Mouse (Mus musculus) effector memory CD4-positive, alpha-beta T cell, adult 7 months (primary cell): ENCODE measurements around the gene Cars. TPM values are rescaled to one million over a fixed set of nuclear protein-coding genes. Genes with fewer than 3 reads are reported as not detected.

Source experiments
- polyA plus RNA-seq: library from polyadenylated mRNA; unstranded; fragments of 100-300 nt; shearing (Covaris generic); gene quantifications from one replicate; pipeline ENCODE4 v1.2.1, GENCODE M21; 2017

Cars gene
- 40.0 TPM for polyA plus RNA-seq

GRCm38 (mm10) chr7:143599428-143600230 lies at the start of gene Cars:
Gene Cars (minus strand): TSS chr7:143600090.

DNA sequence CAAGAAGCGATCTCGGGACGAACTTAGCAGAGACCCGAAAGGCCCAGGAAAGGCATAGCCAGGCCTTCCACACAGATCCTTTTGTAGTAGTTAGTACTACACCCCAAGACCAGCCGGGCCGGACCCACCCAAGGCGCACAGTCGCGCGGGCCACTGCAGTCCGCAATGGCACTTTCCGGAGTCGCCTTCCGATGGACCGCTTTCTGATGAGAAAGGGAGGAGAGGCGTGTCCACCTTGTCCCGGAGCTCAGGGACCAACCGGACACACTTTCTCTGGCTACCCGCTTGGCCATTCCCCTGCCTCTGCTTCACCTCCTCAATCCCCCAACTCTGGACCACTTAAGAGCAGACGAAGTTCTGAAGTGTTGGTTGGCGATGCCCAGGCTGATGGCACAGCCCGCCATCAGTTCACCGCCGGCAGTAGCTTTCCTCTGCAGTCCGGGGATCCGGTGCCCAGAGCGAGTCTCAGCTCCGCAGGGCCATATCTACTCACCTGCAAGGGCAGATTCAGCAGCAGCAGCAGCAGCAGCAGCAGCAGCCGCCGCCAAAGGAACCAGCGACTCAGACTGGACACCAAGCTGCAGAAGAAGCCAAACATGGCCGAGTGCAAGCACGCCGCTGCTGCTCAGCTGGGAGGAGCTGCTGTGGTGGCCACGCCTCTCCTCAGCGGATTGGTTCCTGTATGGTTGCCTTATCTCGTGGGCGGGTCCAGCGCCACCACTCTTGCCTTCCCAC lies 49.3 kb upstream of the Cars start, which contains the start of gene Tnfrsf22:
Gene Tnfrsf22 (minus strand): TSS at position 628 of the 735 bp plus-strand sequence.

GRCm38 (mm10) chr7:143628540-143628939 lies 28.6 kb upstream of the Cars start, which contains the start of gene Tnfrsf26:
Gene Tnfrsf26 (minus strand): TSS chr7:143628722.

GRCm38 (mm10) chr7:143548976-143549457 lies 50.9 kb downstream of the Cars start, which contains the start of gene Nap1l4:
Gene Nap1l4 (minus strand): TSS chr7:143549106.

Other genes starting within 250 kb of the Cars start
- 2.7 TPM for gene Cdkn1c, start 139.0 kb downstream of the Cars start, polyA plus RNA-seq
- gene Slc22a18, start 126.4 kb downstream of the Cars start, polyA plus RNA-seq = not detected
- not detected for gene Phlda2, start 96.9 kb downstream of the Cars start, polyA plus RNA-seq
- 292 TPM for gene Nap1l4, start 51.0 kb downstream of the Cars start, polyA plus RNA-seq
- 40.5 TPM for gene Tnfrsf26, start 28.6 kb upstream of the Cars start, polyA plus RNA-seq
- 19.3 TPM for gene Tnfrsf22, start 49.6 kb upstream of the Cars start, polyA plus RNA-seq
- gene Tnfrsf23, start 85.8 kb upstream of the Cars start, polyA plus RNA-seq = 14.4 TPM
- 26.7 TPM for gene Osbpl5, start 156.9 kb upstream of the Cars start, polyA plus RNA-seq
- not detected for gene Mrgprg, start 166.9 kb upstream of the Cars start, polyA plus RNA-seq
- not detected for gene Mrgpre, start 184.4 kb upstream of the Cars start, polyA plus RNA-seq
- 15.0 TPM for gene Nadsyn1, start 222.8 kb upstream of the Cars start, polyA plus RNA-seq
- 7.8 TPM for gene Dhcr7, start 223.1 kb upstream of the Cars start, polyA plus RNA-seq